Mouse (Mus musculus) layer of hippocampus, postnatal 36 days (tissue): Measurements from ENCODE around the gene Nudt2. TPM values are rescaled to one million over a fixed set of nuclear protein-coding genes. Genes with fewer than 3 reads are reported as not detected.

ENCODE experiments used
- DNase-seq, 2 experiments: peaks; one replicate each; pipeline ENCODE4 v3.0.0; 2022
- total RNA-seq, 2 experiments: library from RNA; stranded (reverse); gene quantifications; 2 replicates each; pipeline ENCODE4 v1.2.3; 2021

Gene Nudt2
- total RNA-seq, 2 experiments from 2014 or later = 25.6 to 27.9 TPM

- no peak for DNase-seq
Measured at GRCm38 (mm10) chr4:41522136-41522535, 57.2 kb downstream of the Nudt2 start.

GRCm38 (mm10) chr4:41522788-41523187 lies 57.8 kb downstream of the Nudt2 start:
- DNase-seq = no peak

GRCm38 (mm10) chr4:41523839-41524238 lies 58.9 kb downstream of the Nudt2 start:
- DNase-seq = no peak

DNA sequence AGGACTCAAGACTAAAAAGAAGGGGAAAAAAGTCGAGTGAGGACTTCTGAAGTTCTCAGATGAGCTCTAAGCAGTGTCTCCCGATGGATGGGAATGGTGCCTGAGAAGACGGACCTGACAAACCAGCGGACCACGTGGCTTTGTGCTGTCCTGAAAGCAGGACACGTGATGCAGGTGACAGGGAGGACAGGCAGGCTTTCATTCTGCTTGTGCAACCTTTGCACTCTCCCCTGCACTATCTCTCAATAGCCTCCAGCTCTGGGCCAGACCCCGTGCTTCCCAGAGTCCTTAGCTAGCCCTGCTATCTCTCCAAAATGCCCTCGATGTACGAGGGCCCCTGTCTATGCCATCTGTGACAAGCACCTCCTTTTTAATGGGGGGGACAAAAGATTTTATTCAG lies 59.9 kb downstream of the Nudt2 start:
- no peak for DNase-seq

DNA sequence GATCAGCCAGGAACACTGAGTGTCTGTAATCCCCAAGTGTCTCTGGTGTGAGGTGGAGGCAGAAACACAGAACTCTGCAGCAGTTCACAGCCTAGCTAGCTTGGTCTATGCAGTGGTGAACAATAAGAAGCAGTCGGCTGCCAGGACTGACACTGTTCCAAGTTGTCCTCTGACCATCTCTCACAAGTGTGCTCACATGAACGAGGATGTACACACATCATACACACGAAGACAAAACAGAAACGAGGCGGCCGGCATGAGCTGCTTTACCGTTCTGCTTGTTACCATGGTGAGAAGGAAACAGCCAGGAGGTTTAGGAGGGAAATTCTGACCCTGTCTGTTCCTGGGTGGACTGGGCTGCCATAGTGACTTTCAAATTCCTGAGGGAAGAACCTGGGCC lies 61.6 kb downstream of the Nudt2 start:
- DNase-seq = no peak

DNA sequence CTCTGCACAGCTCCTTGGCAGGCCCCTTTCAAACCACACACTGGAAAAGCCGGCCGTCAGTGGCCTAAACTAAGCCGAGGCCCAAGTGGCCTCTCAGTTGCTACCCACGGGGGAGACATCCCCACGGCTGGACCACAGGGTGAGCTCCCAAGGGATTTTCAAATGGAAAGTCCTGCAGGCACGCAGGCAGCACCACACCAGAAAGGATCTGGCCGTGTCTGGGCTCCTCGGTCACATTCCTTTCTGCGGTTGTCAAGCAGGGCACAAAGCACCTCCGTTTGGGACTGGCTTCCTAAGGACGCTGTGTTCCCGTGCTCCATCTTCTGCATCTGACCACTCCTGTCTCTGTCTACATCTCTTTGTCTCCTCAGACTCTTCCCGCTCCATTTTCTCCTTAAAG lies 62.1 kb downstream of the Nudt2 start:
- DNase-seq = no peak

GRCm38 (mm10) chr4:41527996-41528395 lies 63.0 kb downstream of the Nudt2 start:
- DNase-seq = no peak

Other genes with a start within 250 kb of the Nudt2 start
- gene Ubap2, start 190.0 kb upstream of the Nudt2 start, total RNA-seq = 10 to 100 TPM; 41.7 to 47.6 TPM
- gene Dcaf12, start 150.3 kb upstream of the Nudt2 start, total RNA-seq = 10 to 100 TPM; 46.7 to 47.2 TPM
- gene Ubap1, start 116.2 kb upstream of the Nudt2 start, total RNA-seq = 10 to 100 TPM; 40.7 to 42.0 TPM
- gene Kif24, start 264 bp upstream of the Nudt2 start, total RNA-seq = 1 to 10 TPM in 1 of 2 experiments, under 1 TPM in 1; 0.62 to 1.4 TPM
- 10 to 100 TPM; 29.9 to 32.4 TPM for gene AI464131, start 37.9 kb downstream of the Nudt2 start, total RNA-seq
- 1 to 10 TPM; 3.1 to 6.5 TPM for gene 1110017D15Rik, start 52.2 kb downstream of the Nudt2 start, total RNA-seq
- gene Fam219a, start 104.4 kb downstream of the Nudt2 start, total RNA-seq = 100 to 1,000 TPM; 151 to 152 TPM
- gene Dnaic1, start 104.6 kb downstream of the Nudt2 start, total RNA-seq = 10 to 100 TPM in 1 of 2 experiments, 1 to 10 TPM in 1; 8.2 to 10.1 TPM
- 10 to 100 TPM; 60.2 to 64.3 TPM for gene Enho, start 175.2 kb downstream of the Nudt2 start, total RNA-seq
- 10 to 100 TPM; 90.8 to 97.6 TPM for gene Cntfr, start 231.9 kb downstream of the Nudt2 start, total RNA-seq
- gene Il11ra1, start 234.8 kb downstream of the Nudt2 start, total RNA-seq = 10 to 100 TPM; 37.0 to 38.0 TPM
- 10 to 100 TPM; 30.0 to 33.1 TPM for gene Rpp25l, start 248.4 kb downstream of the Nudt2 start, total RNA-seq